ENCODE assay signal across 9 mouse cellular contexts in the genomic region with DNA sequence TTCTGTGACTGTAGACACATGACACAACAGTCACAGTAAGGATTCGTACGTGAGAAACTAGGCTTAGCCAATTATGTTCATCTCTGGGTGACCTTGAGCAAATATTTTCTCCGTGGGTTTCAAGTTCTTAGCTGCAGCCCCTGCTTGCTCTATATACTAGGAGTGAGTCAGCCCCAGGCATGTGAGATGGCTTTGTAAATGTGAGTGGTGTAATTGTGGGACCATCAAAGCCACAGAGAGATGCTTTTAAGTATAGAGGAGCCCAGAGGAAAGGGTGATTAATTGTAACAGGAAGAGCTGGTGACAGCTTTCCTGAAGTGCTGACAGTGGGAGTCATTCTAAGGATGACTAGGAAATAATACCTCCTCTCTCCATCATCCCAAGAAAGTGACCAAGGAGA.
DNase-seq lines count a peak whose midpoint lies in the region; ATAC-seq lines count a peak whose summit lies in the region.
"Had no signal": no experiment of that assay in that cellular context is flagged by ENCODE, and none has a peak within 500 bp of the region (broad histone marks: within the 10 kb centered on the region; RNA-seq: fewer than 3 reads in every experiment).

No protein-coding gene starts in this region.

- peaks cover 22% of the 10 kb centered on the region for H3K4me1 ChIP-seq in kidney, embryonic 16.5 days (ENCODE audit: insufficient read depth, low read length)
- peaks cover 28% of the 10 kb centered on the region for H3K4me1 ChIP-seq in forebrain, embryonic 12.5 days
- peaks cover 24% of the 10 kb centered on the region for H3K4me1 ChIP-seq in midbrain, embryonic 16.5 days (ENCODE audit: control insufficient read depth, insufficient read depth, low read length)
- H3K4me1 ChIP-seq: liver, embryonic 15.5 days had no signal

- H3K4me3 ChIP-seq in kidney, embryonic 16.5 days (ENCODE audit: low read length): no peak overlapping the region
- H3K4me3 ChIP-seq in forebrain, embryonic 12.5 days (replicated peaks): no peak overlapping the region
- H3K4me3 ChIP-seq in midbrain, embryonic 16.5 days (ENCODE audit: low read depth, low read length): no peak overlapping the region
- H3K4me3 ChIP-seq: liver, embryonic 15.5 days had no signal

- no peaks in the 10 kb centered on the region for H3K27me3 ChIP-seq in kidney, embryonic 16.5 days (ENCODE audit: insufficient read depth, low read length)
- no peaks in the 10 kb centered on the region for H3K27me3 ChIP-seq in forebrain, embryonic 12.5 days
- no peaks in the 10 kb centered on the region for H3K27me3 ChIP-seq in midbrain, embryonic 16.5 days (ENCODE audit: control insufficient read depth, insufficient read depth, low read depth, low read length)

- ATAC-seq in kidney, embryonic 16.5 days (ENCODE audit: low FRiP score, low TSS enrichment): peak; percentile 62; the same call in 1 of the 2 replicates
- peak; percentile 50; the same call in 1 of the 2 replicates for ATAC-seq in forebrain, embryonic 12.5 days (ENCODE audit: low FRiP score)
- ATAC-seq in midbrain, embryonic 16.5 days: peak; percentile 52

- no peak for DNase-seq in kidney, postnatal 14 days
- DNase-seq in NIH3T3 (ENCODE audit: low read depth): peak; percentile 25
- no peak for DNase-seq in thymus, postnatal 14 days
- DNase-seq in gastrocnemius, adult 8-10 months (ENCODE audit: low spot score in 2 of 2): no peak
- no peak for DNase-seq in right cerebral cortex, adult 18-20 months

- peaks cover 3% of the 10 kb centered on the region; the same call in 1 of the 2 replicates for H3K9me3 ChIP-seq in kidney, embryonic 16.5 days (ENCODE audit: low read length)
- H3K9me3 ChIP-seq in forebrain, embryonic 12.5 days: no peaks in the 10 kb centered on the region
- no peaks in the 10 kb centered on the region for H3K9me3 ChIP-seq in midbrain, embryonic 16.5 days (replicated peaks; ENCODE audit: control insufficient read depth, low read length, poor library complexity, severe bottlenecking)
- H3K9me3 ChIP-seq: liver, embryonic 15.5 days had no signal

- no peak overlapping the region for H3K4me2 ChIP-seq in kidney, embryonic 16.5 days (replicated peaks; ENCODE audit: low read depth, low read length)
- no peak overlapping the region for H3K4me2 ChIP-seq in forebrain, embryonic 12.5 days
- no peak overlapping the region for H3K4me2 ChIP-seq in midbrain, embryonic 16.5 days (ENCODE audit: low read length)
- H3K4me2 ChIP-seq: liver, embryonic 15.5 days had no signal

- peaks cover 9% of the 10 kb centered on the region; the same call in 1 of the 2 replicates for H3K36me3 ChIP-seq in kidney, embryonic 16.5 days (ENCODE audit: insufficient read depth, low read length)
- H3K36me3 ChIP-seq in forebrain, embryonic 12.5 days (replicated peaks): peaks cover 12% of the 10 kb centered on the region
- H3K36me3 ChIP-seq in midbrain, embryonic 16.5 days (ENCODE audit: control insufficient read depth, insufficient read depth, low read length): no peaks in the 10 kb centered on the region; the same call in 1 of the 2 replicates
- H3K36me3 ChIP-seq: liver, embryonic 15.5 days had no signal

- H3K27ac ChIP-seq in kidney, embryonic 16.5 days (ENCODE audit: low read length): no peak overlapping the region
- H3K27ac ChIP-seq in forebrain, embryonic 12.5 days: peak overlapping the region; percentile 78
- peak overlapping the region; percentile 62 for H3K27ac ChIP-seq in midbrain, embryonic 16.5 days (ENCODE audit: low read length)
- H3K27ac ChIP-seq: liver, embryonic 15.5 days had no signal

- H3K9ac ChIP-seq in kidney, embryonic 16.5 days (replicated peaks; ENCODE audit: low read length): no peak overlapping the region
- H3K9ac ChIP-seq in forebrain, embryonic 12.5 days: no peak overlapping the region
- H3K9ac ChIP-seq in midbrain, embryonic 16.5 days (ENCODE audit: low read depth, low read length): no peak overlapping the region
- H3K9ac ChIP-seq: liver, embryonic 15.5 days had no signal

- WGBS in kidney, embryonic 16.5 days: 44% methylated on average over 3 of the region's 3 CpGs
- 49% methylated on average over 3 of the region's 3 CpGs for WGBS in forebrain, embryonic 12.5 days
- WGBS in midbrain, embryonic 16.5 days: 34% methylated on average over 3 of the region's 3 CpGs
